Mouse (Mus musculus): ENCODE measurements around the gene Exoc6b.

GRCm38 (mm10) chr6:84677770-84678169, 391.5 kb downstream of the Exoc6b start:
- TF ChIP-seq CTCF (IDR thresholded peaks at IDR 0.05; ENCODE audit: low read depth, low read length) = no peak
- no peak for TF ChIP-seq EP300 (IDR thresholded peaks at IDR 0.05; ENCODE audit: insufficient read depth, low read depth, low read length)
